Mouse (Mus musculus): ENCODE results near the gene Pigk.

DNA sequence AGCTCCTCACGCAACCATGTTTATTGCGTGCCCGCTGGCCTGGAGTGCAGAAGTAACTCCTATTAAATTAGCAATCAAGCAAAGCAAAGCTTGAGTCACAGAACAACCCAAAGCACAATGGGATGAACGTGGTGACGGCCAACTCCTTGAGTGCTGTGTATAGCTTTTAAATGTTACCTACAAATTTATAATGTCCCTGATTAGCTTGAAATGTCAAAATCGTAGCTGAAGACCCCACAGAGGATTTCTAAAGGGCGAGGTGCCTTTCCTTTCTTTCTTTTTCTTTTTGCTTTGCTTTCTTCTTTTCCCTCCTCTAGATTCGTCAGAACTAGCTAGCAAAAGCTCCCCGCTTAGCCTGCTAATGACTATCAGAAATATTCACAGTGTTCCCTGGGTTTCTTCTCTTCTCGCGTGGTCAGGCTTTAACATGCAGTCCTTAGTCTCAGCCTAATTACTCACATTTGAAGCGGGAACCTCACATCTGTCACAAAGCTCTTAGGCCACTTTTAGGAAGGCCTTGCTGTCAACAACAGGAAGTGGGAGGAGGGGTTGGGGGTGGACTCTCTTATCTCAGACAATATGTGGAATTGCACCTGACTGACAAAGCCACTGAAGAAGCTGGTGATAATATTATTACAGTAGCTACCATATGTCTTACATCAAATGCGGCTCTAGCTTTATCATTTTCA lies 214.5 kb downstream of the Pigk start:
- no peak for TF ChIP-seq POLR2AphosphoS5 (IDR thresholded peaks at IDR 0.05; ENCODE audit: insufficient replicate concordance, low read depth, low read length)
- TF ChIP-seq CTCF (IDR thresholded peaks at IDR 0.05; ENCODE audit: low read depth, low read length), result no peak
- no peak for TF ChIP-seq GATA2 (IDR thresholded peaks at IDR 0.05; ENCODE audit: borderline replicate concordance, low read depth, low read length)
- TF ChIP-seq TAL1 (conservative IDR thresholded peaks at IDR 0.05; ENCODE audit: low read depth, low read length), result no peak
- no peak for TF ChIP-seq GATA1 (IDR thresholded peaks at IDR 0.05; ENCODE audit: borderline replicate concordance, low read length)

Data from G1E (cell line).